Comparison of ENCODE assay signal across 16 mouse cellular contexts in the genomic region with DNA sequence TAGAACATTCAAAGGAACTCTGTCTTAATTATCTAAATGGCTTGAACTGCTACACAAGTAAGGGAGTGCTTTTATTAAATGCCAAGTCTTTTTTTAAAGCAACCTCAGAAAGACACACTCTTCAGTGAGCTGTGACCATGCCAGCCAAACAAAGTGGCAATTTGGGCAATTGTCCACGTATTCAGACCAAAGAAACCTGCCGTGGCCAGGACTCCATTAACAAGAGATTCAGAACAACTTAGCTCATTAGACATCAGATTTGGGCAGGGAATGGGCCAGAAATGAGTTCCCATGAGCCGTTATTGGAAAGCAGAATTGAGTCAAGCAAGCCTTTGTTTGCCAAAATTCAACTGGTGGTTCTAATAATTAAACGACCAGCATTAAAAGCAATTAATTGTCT.
DNase-seq lines count a peak whose midpoint lies in the region; ATAC-seq lines count a peak whose summit lies in the region.
"Had no signal": no experiment of that assay in that cellular context is flagged by ENCODE, and none has a peak within 500 bp of the region (broad histone marks: within the 10 kb centered on the region; RNA-seq: fewer than 3 reads in every experiment).

No protein-coding gene starts in this region.

- WGBS in kidney, embryonic 14.5 days = 83% methylated on average over 4 of the region's 4 CpGs

- 0 out of 2 replicates have a peak, but pooled peaks have one; percentile 23 for ATAC-seq in frontal cortex, adult (ENCODE audit: low TSS enrichment)
- ATAC-seq in kidney, embryonic 14.5 days (ENCODE audit: low FRiP score, low TSS enrichment) = no peak
- ATAC-seq: midbrain, embryonic 16.5 days had no signal

- H3K4me2 ChIP-seq in kidney, embryonic 14.5 days (replicated peaks; ENCODE audit: low read depth, low read length) = no peak overlapping the region
- H3K4me2 ChIP-seq: hindbrain, embryonic 15.5 days; limb, embryonic 15.5 days; neural tube, embryonic 13.5 days had no signal

- no peaks in the 10 kb centered on the region for H3K27me3 ChIP-seq in kidney, embryonic 14.5 days (ENCODE audit: control insufficient read depth, insufficient read depth, low read length)
- H3K27me3 ChIP-seq: hindbrain, embryonic 15.5 days; limb, embryonic 15.5 days; neural tube, embryonic 13.5 days had no signal

- no peak for DNase-seq in frontal cortex, postnatal 25 days (ENCODE audit: low spot score in 2 of 2)
- DNase-seq in right cerebral cortex, adult 2 months (ENCODE audit: low spot score in 2 of 2) = peak; percentile 6 to 46
- DNase-seq in right cerebral cortex, postnatal 4 days = no peak
- DNase-seq in layer of hippocampus, postnatal 14 days (ENCODE audit: low spot score in 2 of 2) = peak; percentile 22 to 84
- DNase-seq in cerebellum, adult 9-11 months = no peak
- no peak for DNase-seq in neural tube, embryonic 10.5 days (ENCODE audit: extremely low spot score, low spot score)
- DNase-seq: adrenal gland, adult 2 months; kidney, adult 18-20 months; lung, adult 2 months; thymus, postnatal 14 days had no signal

- H3K9me3 ChIP-seq in kidney, embryonic 14.5 days (ENCODE audit: control insufficient read depth, low read length) = no peaks in the 10 kb centered on the region
- H3K9me3 ChIP-seq: hindbrain, embryonic 15.5 days; limb, embryonic 15.5 days had no signal

- no peaks in the 10 kb centered on the region for H3K4me1 ChIP-seq in kidney, embryonic 14.5 days (ENCODE audit: control insufficient read depth, insufficient read depth, low read length)
- H3K4me1 ChIP-seq: hindbrain, embryonic 15.5 days; limb, embryonic 15.5 days had no signal

- no peaks in the 10 kb centered on the region for H3K36me3 ChIP-seq in kidney, embryonic 14.5 days (ENCODE audit: control insufficient read depth, insufficient read depth, low read length)
- H3K36me3 ChIP-seq: hindbrain, embryonic 15.5 days; limb, embryonic 15.5 days; neural tube, embryonic 13.5 days had no signal

- H3K4me3 ChIP-seq in kidney, embryonic 14.5 days (ENCODE audit: low read length) = no peak overlapping the region
- H3K4me3 ChIP-seq: hindbrain, embryonic 15.5 days; limb, embryonic 15.5 days; neural tube, embryonic 13.5 days had no signal

- no peak overlapping the region for H3K27ac ChIP-seq in kidney, embryonic 14.5 days (ENCODE audit: low read depth, low read length)
- H3K27ac ChIP-seq: hindbrain, embryonic 15.5 days; limb, embryonic 15.5 days; neural tube, embryonic 13.5 days had no signal

- H3K9ac ChIP-seq in kidney, embryonic 14.5 days (ENCODE audit: low read depth, low read length) = no peak overlapping the region
- H3K9ac ChIP-seq: hindbrain, embryonic 15.5 days; limb, embryonic 15.5 days; neural tube, embryonic 13.5 days had no signal

Comparison
In these comparisons a context has a peak if more than half of its experiments do, and no peak if none do; other contexts are left out.
1. DNase-seq: peak in right cerebral cortex, adult 2 months (2 of 2) and layer of hippocampus, postnatal 14 days (2 of 2); none in frontal cortex, postnatal 25 days (0 of 2), right cerebral cortex, postnatal 4 days (single experiment), cerebellum, adult 9-11 months (single experiment) and neural tube, embryonic 10.5 days (single experiment).